Mouse (Mus musculus): Measurements from ENCODE around the gene Sycp3. TPM values are rescaled to one million over a fixed set of nuclear protein-coding genes. Genes with fewer than 3 reads are reported as not detected.
"Not testable (repeated sequence)": the region's sequence is repeated elsewhere in the genome, so short reads cannot be mapped to it uniquely, and the experiment has no call there.

Gene Sycp3
- 0.16 TPM in 1 of 2 replicates, not detected in the other for polyA plus RNA-seq (2015; fragmentation: Nextera tagmentation; extraction: Ambion mirVana)

DNA sequence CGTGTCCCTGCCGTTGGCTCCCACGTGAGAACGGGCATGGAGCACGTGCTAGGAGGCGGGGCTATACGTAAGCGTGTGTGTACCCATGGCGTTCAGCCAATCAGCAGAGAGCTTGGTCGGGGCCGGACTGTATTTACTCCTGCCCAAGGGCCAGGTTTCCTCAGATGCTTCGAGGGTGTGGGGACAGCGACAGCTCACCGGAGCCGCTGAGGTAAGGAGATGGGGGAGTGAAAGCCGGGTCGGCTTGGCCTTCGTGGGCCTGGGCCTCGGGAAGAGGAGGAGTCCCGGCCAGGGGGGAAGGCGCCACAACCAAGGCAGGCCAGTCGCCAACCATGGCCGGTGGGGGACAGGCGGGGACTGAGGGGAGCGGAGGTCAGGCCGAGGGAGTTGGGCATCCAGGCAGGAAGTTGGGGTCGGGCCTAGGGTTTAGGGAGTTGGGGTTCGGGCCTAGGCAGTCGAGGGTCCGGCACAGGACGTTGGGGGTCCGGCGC, at the start of gene Sycp3:
Gene Sycp3, plus strand, starts transcription at position 68 of the 491 bp plus-strand sequence.
- DNase-seq (ENCODE audit: low spot score): no peak

DNA sequence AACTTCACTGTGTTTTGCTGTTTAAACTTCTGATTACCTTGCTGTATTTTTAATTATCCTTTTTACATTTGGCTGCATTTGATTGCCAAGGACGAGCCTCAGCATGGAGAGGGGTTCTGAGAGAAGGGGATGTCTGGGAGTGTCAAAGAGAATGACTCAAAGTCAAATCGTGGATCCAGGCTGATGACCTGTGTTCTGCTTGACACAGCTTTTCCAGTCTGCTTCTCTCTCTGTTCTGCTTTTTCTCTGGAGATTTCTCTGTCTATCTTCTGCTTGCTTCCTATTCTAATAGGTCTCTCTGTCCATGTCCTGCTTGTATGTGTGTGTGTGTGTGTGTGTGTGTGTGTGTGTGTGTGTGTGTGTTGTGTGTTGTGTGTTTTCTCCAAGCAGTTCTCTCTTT, 49.6 kb upstream of the Sycp3 start:
- no peak for DNase-seq (ENCODE audit: low spot score)

DNA sequence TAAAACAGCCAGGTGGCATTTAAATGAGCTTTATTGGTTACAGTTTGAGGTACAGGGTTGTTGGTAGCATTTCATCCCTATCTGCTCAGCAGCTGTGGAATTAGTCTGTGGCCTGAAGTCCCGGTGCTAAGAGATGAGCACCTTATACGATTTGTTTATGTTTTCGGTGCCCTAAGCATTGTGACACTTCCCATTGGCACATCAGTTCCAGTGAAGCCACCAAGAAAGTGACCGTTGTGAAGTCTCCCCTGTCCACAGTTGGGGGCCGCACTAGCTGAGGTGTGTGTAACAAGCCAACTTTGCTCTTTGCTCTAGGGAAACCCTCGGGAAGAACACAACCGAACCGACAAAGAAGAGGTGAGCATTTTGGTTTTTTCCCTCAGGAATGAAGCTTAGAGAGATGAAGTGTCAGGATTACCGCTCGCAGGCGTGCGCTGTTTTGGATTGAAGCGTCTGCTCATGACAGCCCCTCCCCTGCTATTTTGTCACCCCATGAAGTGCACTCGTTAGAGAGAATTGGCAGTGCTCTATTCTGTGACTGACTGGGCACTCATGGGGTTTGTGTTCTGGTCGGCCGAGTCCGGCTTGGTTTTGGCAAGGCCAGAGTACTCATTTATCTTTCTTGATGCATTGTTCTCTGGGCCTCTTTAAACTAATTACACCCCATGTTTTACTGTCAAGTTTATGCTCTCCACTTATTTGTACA, 46.9 kb upstream of the Sycp3 start:
- no peak for DNase-seq (ENCODE audit: low spot score)

DNA sequence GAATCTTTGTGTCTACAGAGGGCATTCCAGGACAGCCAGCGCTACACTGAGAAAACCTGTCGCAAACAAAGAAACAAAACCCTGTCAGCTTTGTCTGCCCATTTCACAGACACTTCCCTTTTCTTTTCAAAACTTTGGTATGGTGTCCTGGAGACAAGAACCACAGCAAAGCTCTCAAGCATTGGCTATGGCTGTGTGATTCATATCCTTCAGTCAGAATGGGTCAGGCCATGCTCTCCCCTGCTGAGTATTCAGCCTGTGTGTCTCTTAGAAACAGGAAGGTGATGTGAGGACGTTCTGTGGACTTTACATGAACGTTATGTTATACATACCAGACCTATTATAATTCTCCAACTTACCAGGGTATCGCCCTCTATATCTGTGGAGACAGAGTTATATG, 41.7 kb upstream of the Sycp3 start:
- no peak for DNase-seq (ENCODE audit: low spot score)

DNA sequence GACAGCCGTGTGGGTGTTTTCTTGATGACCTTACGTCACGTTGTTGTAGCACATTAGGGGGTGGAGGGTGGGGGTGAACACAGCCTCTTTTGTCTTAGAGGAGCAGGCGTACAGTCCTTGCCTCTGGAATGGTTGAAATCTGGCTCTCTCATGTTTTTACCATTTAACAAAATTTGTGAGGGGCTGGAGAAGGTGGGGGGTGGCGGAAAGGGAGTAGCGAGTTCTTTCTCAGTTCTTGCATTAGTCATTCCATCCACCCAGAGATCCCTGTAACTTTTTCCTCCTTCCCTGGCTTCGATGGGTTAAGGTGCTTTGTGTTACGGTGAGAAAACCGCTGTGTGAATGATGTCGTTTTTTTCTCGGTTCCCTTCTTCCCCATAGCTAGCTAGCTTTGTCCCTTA, 39.2 kb upstream of the Sycp3 start:
- DNase-seq (ENCODE audit: low spot score): no peak

DNA sequence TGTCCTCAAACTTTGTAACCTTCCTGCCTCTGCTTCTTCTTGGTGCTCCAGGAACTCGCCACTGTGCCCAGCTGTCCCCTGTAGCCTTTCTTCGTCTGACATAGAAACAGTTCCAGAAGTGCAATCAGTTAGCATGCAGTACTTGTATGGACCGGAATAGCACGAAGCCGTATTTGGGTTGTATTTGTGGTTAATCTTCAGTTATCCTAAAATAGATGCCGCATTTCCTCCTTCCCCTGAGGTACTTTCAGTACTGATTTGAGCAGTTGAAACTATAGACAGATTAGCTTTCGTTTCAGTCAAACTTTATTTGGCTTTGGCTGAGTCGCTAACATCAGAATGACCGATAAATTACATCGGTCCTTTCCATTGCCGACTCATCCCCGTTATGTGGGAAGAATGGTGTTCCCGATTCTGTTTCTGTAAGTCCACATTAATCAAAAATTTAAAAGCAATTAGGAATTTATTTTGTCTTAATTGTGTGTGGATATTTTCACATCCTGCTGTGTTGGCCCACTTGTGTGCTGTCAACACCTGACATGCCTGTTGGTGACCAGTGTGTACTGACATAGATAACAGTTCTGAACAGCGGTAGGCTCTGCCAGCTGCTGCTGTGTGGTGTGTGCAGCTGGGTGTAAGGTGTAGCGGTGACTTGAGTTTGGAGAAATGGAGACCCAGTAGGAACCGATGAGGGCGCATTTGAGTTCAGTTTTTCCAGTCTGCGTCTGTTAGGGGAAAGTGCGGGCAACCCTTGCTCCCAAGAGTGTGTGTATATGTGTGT, 38.5 kb upstream of the Sycp3 start:
- no peak for DNase-seq (ENCODE audit: low spot score)

DNA sequence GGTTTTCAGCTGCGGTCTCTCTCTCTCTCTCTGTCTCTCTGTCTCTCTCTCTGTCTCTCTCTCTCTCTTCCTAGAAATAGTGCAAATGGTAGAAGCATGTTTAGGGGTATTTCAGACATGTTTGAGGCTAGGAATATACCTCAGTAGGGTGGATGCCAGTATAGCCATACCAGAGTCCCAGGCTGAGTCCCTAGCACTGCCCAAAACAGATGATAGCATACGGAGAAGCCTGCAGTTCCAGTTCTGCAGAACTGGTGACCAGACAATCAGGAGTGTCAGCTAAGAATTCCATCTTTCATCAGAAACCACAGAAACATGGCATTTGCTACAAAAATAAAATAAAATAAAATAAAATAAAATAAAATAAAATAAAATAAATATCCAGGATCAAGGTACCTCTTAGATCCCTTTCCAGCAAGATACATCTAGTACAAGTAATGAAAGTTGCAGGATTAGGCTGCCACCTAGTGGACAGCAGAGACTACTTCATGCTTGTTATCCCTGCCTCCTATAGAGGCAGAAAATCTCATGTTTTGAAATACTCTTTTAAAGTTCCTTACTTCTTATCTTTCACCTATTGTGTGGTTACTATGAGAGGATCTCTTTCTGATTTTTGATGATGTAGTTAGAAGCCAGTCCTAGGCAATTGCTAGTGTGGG, 33.1 kb upstream of the Sycp3 start:
- DNase-seq (ENCODE audit: low spot score): peak; percentile 76

DNA sequence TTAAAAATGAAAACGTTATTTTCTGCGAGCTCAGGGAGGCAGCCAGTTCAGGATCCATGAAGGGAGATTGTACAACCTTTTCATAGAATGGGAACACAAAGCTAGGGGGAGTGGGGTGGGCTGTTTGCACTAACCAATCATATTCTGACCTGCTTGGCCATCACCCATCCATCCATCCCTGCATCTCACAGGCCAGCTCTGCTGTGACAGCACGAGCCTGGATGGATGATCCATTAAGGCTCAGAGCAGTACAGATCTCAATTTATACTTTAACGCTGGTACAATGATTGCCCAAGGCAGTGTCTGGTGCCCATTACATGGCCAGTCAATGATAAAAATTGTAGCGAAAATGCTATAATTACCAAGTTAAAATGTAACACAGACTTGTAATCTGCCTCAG, 32.5 kb upstream of the Sycp3 start:
- no peak for DNase-seq (ENCODE audit: low spot score)

DNA sequence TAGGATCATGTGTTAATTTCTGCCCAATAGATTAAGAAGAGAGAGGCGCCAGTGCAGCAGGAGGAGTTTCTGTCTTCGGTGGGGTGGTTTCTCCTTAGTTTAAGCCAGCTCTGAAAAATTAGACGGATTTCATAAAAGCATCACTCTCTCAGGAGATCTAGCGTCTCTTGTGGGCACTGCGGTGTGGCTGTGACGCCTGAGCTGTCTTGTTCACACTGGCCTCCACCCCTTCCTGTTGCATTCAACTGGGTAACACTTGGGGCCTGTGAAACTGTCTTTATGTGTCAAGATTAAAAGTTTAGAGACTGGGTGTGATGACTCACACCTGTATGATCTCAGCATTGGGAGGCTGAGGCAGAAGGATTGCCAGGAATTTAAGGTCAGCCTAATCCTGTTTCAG, 31.4 kb upstream of the Sycp3 start:
- no peak for DNase-seq (ENCODE audit: low spot score)

DNA sequence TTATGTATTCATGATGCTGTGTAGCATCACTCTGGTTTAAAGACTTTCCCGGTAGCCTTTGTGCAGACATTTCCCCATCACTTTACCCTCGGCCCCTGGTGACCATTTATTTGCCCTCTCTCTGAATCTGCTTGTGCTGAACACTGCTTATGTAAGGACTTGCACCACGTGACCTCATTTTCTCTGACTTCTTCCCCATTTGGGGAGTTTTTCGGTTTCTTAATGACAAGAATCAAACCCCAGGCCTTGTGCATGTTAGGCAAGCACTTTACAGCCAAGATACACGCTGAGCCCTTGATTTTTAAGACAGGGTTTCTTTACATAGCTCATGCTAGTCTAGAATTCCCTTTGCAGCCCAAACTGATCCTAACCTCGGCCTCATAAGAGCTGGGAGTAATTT, 18.1 kb upstream of the Sycp3 start:
- DNase-seq (ENCODE audit: low spot score): no peak

DNA sequence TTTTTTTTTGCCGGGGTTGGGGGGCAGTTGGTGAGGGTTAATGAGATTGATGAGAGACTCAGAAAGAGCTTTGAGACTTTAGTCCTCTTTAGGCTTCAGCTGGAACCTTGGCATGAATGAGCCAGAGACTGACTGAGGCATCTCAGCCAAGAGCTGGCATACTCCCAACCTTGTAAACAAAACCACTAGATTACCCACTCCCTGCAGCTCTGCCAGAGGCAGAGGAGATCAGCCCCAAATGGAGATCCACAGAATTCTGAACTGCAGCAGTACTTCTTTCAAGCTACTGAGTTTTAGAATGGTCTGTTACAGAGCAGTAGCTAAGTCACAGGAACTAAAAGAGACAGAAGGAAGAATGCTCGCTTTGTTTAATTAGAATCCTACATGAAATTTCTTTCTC, 8.1 kb upstream of the Sycp3 start:
- no peak for DNase-seq (ENCODE audit: low spot score)

DNA sequence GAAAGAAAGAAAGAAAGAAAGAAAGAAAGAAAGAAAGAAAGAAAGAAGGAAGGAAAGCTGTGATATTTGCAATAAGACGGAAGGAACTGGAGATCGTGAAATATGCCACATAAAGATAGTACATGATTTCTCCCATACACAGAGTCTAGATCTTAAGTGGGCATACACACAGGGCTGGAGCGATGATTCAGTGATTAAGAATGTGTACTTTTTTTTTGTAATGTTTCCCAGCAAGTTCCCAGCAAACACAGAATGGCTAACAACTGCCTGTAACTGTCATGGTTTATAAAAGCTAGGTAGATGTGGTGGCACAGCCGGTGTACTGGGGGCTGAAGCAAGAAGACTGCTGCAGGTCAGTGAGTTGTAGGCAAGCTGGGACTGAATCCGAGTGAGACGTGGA, 7.4 kb upstream of the Sycp3 start:
- DNase-seq (ENCODE audit: low spot score): no peak

DNA sequence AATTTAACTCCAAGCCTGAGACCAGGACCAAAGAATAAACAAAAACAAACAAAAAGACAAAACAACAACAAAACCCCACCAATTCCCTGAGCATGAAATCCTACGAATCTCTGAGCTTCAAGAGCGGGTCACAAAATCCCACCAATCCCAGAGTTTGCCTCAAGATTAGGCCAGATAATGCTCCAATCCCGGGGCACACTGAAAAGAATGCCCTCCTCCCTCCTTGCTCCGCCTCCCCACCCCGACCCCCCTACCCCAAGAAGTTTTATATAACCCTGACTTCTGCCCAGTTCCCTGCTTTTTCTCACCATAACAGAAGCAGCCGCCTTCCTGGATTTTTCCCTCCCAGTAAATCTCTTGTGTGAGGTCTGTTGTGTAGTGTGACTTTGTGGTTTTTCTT, 1.6 kb upstream of the Sycp3 start:
- DNase-seq (ENCODE audit: low spot score): no peak

DNA sequence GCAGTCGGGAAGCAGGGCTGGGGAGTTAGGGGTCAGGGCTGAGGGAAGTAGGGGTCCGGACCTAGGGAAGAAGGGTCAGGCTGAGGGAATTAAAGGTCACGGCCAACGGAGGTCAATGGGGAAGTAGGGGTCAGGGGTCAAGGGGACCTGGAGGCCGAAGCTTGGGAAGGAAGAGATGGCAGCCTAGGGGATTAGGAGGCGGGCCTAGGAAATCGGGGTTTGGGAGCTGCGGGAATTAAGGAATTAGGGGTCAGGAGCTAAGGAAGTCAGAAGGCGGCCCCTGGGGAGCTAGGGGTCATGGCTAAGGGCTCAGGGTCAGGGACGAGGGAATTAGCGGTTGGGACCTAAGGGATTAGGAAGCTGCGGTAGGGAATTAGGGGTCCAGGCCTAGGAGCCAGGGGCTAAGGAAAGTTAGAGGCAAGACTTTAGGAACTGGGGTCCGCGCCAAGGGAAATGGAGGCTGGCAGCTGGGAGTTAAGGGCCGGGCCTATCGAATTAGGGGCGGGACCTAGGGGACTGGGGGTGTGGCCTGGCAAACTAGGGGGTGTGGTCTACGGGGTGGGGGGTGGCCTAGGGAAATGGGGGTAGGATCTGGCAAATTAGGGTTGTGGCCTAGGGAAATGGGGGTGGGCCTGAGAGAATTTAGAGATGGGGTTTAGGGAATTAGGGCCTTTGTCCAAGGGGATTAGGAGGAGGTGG, 902 bp downstream of the Sycp3 start:
- DNase-seq (ENCODE audit: low spot score): no peak

DNA sequence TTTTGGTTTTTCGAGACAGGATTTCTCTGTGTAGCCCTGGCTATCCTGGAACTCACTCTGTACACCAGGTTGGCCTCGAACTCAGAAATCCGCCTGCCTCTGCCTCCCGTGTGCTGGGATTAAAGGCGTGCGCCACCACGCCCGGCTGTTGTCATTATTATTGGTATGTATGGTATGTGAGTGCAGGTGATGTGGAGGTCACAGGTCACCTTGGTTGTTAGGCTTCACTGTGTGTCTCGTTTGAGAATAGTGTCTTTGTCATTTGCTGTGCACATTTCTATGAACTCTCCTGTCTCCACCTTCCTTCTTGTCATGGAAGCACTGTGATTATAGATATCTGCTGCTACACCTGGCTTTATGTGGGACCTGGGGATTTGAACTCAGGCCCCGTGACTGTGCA, 23.5 kb downstream of the Sycp3 start:
- DNase-seq (ENCODE audit: low spot score): not testable (repeated sequence)

DNA sequence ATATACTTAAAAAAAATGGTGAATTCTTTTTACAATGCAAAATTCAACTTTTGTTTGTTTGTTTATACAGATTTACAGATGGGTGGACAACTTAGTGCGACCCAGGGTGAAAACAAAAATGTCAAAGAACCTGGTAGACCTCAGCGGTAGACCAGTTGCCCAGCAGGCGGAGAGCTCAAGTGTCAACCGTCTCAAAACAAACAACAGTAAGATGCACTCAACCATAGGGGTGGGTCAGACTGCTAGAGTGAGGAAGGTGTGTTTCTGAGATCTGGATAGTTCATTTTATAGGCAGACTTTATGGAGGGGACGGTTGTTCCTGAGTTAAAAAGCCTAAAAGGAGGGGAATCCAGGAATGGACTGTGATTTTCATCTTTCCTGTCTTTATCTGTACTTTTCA, 29.3 kb downstream of the Sycp3 start:
- DNase-seq (ENCODE audit: low spot score): no peak

DNA sequence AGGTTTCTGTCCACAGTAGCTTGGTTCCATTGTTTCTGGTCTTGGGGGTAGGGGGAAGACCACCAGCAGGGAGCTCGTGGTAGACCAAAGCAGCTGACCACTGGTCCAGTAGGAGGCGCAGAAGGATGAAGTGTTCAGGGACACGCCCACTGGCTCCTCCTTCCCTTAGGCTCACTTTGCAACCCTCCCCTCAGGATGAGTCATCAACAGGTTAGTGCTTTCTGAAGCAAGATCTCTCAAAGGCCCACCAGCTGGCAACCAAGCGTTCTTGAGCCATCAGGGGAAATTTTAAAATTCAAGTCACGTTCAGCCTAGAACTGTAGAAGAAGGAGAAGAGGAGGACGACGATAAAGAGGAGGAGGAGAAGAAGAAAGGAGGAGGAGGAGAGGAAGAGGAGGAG, 32.3 kb downstream of the Sycp3 start:
- no peak for DNase-seq (ENCODE audit: low spot score)

DNA sequence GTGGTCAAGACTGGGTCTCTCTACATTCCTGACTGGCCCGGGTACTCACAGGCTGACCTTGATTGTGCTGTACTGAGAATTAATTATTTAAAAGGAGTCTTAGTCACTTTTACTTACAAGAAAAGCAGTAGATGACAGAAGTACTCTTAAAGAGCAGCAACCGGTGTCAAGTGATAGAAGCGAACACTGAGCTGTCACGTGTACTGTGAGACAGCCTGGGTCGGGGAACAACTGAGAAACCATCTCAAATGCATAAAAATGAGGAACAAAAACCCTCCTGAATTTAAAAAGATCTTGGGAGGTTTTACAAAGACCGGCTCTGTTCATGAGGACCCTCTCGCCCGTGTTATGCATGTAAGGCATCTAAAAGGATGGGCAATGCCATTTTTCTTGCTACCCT, 33.3 kb downstream of the Sycp3 start:
- DNase-seq (ENCODE audit: low spot score): no peak

DNA sequence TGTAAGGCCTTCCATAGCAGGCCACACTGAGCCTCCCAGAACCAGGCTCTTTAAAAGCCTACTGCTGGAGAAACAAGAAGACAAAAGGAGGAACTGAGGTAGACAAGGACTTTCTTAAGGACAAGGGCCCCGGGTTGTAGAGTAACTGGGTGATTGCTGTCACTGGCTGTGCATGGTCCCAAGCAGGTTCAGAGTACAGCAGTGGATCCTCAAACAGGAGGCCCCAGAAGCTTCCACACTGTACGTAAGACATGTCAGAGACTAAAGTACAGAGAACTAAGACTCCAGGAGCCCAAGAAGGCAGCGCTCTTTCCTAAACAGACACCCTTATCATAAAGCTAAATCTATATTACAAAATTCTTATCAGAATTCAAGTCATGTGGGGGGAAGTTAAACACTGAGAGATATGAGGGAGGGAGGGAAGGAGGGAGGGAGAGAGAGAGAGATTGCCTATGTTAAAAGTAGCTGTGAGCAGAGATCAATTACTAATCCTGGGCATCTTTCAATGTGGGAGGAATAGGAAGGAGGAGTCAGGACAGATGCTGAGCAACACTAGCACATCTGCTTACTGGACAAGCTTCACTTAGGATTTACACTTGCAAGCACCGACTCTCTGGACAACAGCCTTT, 35.7 kb downstream of the Sycp3 start:
- no peak for DNase-seq (ENCODE audit: low spot score)

DNA sequence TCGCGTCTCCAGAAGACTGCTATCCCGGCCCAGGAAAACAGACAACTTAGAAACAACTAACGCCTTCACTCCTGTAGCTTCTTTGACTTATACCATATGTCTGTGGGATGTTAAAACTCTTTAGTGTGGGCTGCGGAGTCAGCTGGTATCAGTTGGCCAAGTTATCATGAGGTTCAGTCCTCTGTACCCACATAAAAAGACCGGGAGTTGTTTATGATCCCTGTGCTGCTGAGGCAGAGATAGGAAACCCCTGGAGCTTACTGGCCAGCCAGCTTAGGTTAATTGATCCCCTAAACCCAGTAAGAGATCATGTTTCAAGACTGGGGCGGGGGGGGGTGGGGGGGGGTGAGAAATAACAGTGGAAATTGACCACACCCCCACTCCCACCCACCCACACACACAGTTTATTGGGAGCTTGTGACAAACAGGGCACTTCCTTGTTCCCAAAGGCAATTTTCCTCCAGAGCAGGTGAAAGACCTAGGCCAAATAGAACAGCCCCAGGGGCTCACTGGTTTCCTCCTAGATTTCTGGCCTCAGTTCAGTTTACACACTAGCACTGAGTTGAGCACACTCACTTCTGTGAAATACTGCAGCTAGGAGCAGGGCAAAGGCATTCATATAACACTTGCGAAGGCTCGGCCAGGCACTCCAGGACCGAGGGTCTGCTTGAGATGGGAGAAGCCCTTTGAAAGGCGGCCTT, 37.6 kb downstream of the Sycp3 start:
- DNase-seq (ENCODE audit: low spot score): no peak

DNA sequence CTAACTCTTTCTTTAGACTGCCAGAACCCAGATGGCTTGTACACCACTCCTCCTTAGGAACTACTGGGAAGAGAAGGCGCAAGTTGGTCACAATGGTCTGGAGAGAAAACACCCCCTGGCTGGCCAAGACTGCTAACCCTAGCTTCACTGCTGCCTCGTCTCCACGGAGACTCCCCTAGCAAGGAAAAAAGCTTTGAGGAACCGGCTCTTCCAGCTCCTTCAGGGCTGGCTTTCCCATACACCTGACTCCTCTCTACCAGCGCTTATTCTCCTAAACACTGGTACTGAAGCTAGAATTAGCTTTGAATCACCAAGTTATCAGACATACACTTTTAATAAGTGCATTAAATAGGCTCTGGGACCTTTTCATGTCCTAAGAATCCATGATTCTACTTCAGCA, 40.6 kb downstream of the Sycp3 start:
- DNase-seq (ENCODE audit: low spot score): no peak

Measured in thymus, postnatal 0 days (tissue).